Mouse (Mus musculus): ENCODE measurements around the gene Clec2g. TPM values are rescaled to one million over a fixed set of nuclear protein-coding genes. Genes with fewer than 3 reads are reported as not detected.

Gene Clec2g
- polyA plus RNA-seq, 1 experiment from 2014 or later, result 0.03 TPM

- in situ Hi-C loops (cut with MboI; ENCODE audit: low pct_unique_long_range_greater_than_20kb), result no loop called here
- no peak for DNase-seq (ENCODE audit: low read depth, low spot score)
- no peak for ATAC-seq
- peaks cover 3% of the 10 kb centered on the region for H3K27me3 ChIP-seq
- ChIA-PET CTCF (no interaction called here), POLR2A (no interaction called here)
- TF ChIP-seq CTCF (IDR thresholded peaks at IDR 0.05), result no peak
Observed at GRCm38 (mm10) chr6:129027451-129028248, 93.5 kb downstream of the Clec2g start.

GRCm38 (mm10) chr6:129030175-129030824 lies 96.1 kb downstream of the Clec2g start:
- CTCF ChIA-PET, result no interaction called here
- DNase-seq (ENCODE audit: low read depth, low spot score) (no peak), ATAC-seq (no peak)
- POLR2A ChIA-PET, result no interaction called here
- in situ Hi-C loops (cut with MboI; ENCODE audit: low pct_unique_long_range_greater_than_20kb), result no loop called here
- TF ChIP-seq CTCF (IDR thresholded peaks at IDR 0.05), result no peak
- H3K27me3 ChIP-seq, result peaks cover 3% of the 10 kb centered on the region

GRCm38 (mm10) chr6:129030964-129031363 lies 96.8 kb downstream of the Clec2g start:
- in situ Hi-C loops (cut with MboI; ENCODE audit: low pct_unique_long_range_greater_than_20kb), result no loop called here

DNA sequence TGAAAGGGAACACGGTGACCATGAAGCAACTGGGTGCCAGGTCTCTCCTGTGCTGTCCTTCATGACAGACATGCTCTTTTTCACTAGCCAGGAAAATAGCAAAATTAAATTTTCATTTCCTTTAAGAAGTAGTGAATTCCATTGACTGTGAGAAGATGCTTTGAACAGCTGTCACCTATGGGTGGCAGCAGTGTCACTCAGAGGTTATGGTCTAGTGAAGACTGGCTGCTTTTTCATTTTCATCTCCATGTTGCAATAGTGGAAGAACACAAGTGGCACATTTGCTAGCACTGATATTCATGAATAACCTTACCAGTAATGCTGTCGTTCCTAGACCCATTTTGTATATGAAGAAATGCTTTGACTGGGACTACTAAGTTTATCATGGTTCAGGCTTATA lies 99.2 kb downstream of the Clec2g start:
- ChIA-PET POLR2A (no interaction called here), CTCF (interaction anchor here (1.2 to 1.6 kb wide), 3 partner anchors 63 to 222 kb away, joined by 3 to 4 read pairs (median 3); no protein-coding TSS in a partner anchor)
- ATAC-seq (no peak), DNase-seq (ENCODE audit: low read depth, low spot score) (no peak)
- TF ChIP-seq CTCF (IDR thresholded peaks at IDR 0.05), result peak; percentile 66
- in situ Hi-C loops (cut with MboI; ENCODE audit: low pct_unique_long_range_greater_than_20kb), result no loop called here
- peaks cover 3% of the 10 kb centered on the region for H3K27me3 ChIP-seq

More at GRCm38 (mm10) chr6:129030964-129031363, 96.8 kb downstream of the Clec2g start:
- no peak for DNase-seq (ENCODE audit: low read depth, low spot score)
- peaks cover 3% of the 10 kb centered on the region for H3K27me3 ChIP-seq
- ChIA-PET POLR2A (no interaction called here), CTCF (no interaction called here)
- TF ChIP-seq CTCF (IDR thresholded peaks at IDR 0.05), result no peak
- no peak for ATAC-seq

Other genes with a start within 250 kb of the Clec2g start
- gene Klrb1, start 211.3 kb upstream of the Clec2g start, polyA plus RNA-seq (2021), result not detected
- not detected for gene Klrb1c, start 145.2 kb upstream of the Clec2g start, polyA plus RNA-seq (2021)
- gene Gm44511, start 108.1 kb upstream of the Clec2g start, polyA plus RNA-seq (2021), result not detected
- not detected for gene Klrb1b, start 108.0 kb upstream of the Clec2g start, polyA plus RNA-seq (2021)
- not detected for gene Clec2i, start 46.8 kb upstream of the Clec2g start, polyA plus RNA-seq (2021)
- not detected for gene BC035044, start 43.3 kb upstream of the Clec2g start, polyA plus RNA-seq (2021)
- not detected for gene Klrb1f, start 111.5 kb downstream of the Clec2g start, polyA plus RNA-seq (2021)
- not detected for gene Clec2e, start 166.5 kb downstream of the Clec2g start, polyA plus RNA-seq (2021)
- gene Clec2d, start 246.2 kb downstream of the Clec2g start, polyA plus RNA-seq (2021), result 26.9 TPM